Mouse (Mus musculus) embryonic facial prominence, embryonic 14.5 days (tissue): ENCODE measurements around the gene Cfap157. TPM values are rescaled to one million over a fixed set of nuclear protein-coding genes. Genes with fewer than 3 reads are reported as not detected.

Source experiments
- ATAC-seq: fragments of 200-750 bp; cut with Nextera tagmentation; 2 replicates; pipeline ENCODE4 v1.8.0; 2017; ENCODE audit warnings: low read depth, moderate number of reproducible peaks, moderate TSS enrichment
- DNase-seq: peaks from one replicate; pipeline ENCODE4 v3.0.0-alpha.2; 2015; ENCODE audit warnings: low spot score
- H3K27ac ChIP-seq: fragments of 300-500 bp; sonication (generic); replicated peaks from 2 replicates; pipeline ENCODE4 v1.5.1; 2014; ENCODE audit warnings: low read depth, mild to moderate bottlenecking, low read length, moderate library complexity
- H3K27me3 ChIP-seq: fragments of 300-500 bp; sonication (generic); replicated peaks from 2 replicates; pipeline ENCODE4 v1.6.1; 2014; ENCODE audit warnings: low read length; ENCODE audit not compliant: control insufficient read depth, insufficient read depth
- H3K36me3 ChIP-seq: fragments of 300-500 bp; sonication (generic); 2 replicates; pipeline ENCODE4 v1.6.1; 2014; ENCODE audit warnings: low read length, mixed read lengths; ENCODE audit not compliant: control insufficient read depth, insufficient read depth
- H3K4me1 ChIP-seq: fragments of 300-500 bp; sonication (generic); 2 replicates; pipeline ENCODE4 v1.6.1; 2014; ENCODE audit warnings: antibody characterized with exemption, low read length; ENCODE audit not compliant: control insufficient read depth, insufficient read depth
- H3K4me2 ChIP-seq: fragments of 300-500 bp; sonication (generic); 2 replicates; pipeline ENCODE4 v1.6.1; 2014; ENCODE audit warnings: low read depth, mild to moderate bottlenecking, low read length, moderate library complexity, mixed read lengths
- H3K4me3 ChIP-seq: fragments of 300-500 bp; sonication (generic); 2 replicates; pipeline ENCODE4 v1.5.1; 2014; ENCODE audit warnings: low read depth, mild to moderate bottlenecking, low read length
- H3K9ac ChIP-seq: fragments of 300-500 bp; sonication (generic); 2 replicates; pipeline ENCODE4 v1.6.1; 2014; ENCODE audit warnings: low read depth, mild to moderate bottlenecking, low read length, moderate library complexity, mixed read lengths
- H3K9me3 ChIP-seq: fragments of 300-500 bp; sonication (generic); 2 replicates; pipeline ENCODE4 v1.6.1; 2016; ENCODE audit warnings: low read length; ENCODE audit not compliant: control insufficient read depth
- whole genome bisulfite sequencing: fragments of 180-500 bp; shearing (Covaris S2); extraction: QIAGEN DNeasy Blood & Tissue Kit; methylation state at CpG from one replicate; pipeline ENCODE4 v1.1.7; 2014; 5-methylcytosine and 5-hydroxymethylcytosine counted together
- polyA plus RNA-seq: library from polyadenylated mRNA; unstranded; fragments of >200 nt; fragmentation: Nextera tagmentation; extraction: Ambion mirVana; gene quantifications from 2 replicates; pipeline ENCODE4 v1.2.1, GENCODE M21; 2014

Cfap157 gene
- polyA plus RNA-seq = 0.20 and 0.63 TPM in 2 replicates

- Histone ChIP-seq H3K4me3 (no peak within 1 kb of the TSS), H3K4me2 (no peak within 1 kb of the TSS), H3K27ac (no peak within 1 kb of the TSS; the same call in 1 of the 2 replicates), H3K27me3 (no peaks in the 10 kb centered on the region), H3K36me3 (no peaks in the 10 kb centered on the region), H3K4me1 (no peaks in the 10 kb centered on the region), H3K9me3 (no peaks in the 10 kb centered on the region), H3K9ac (no peak within 1 kb of the TSS)
- DNase-seq (peak; percentile 40), ATAC-seq (no peak)
- 56% methylated on average over 4 of the region's 4 CpGs for WGBS
Measured at GRCm38 (mm10) chr2:32784048-32784681, at the start of gene Cfap157. Gene Cfap157, minus strand, starts transcription at chr2:32784428.

GRCm38 (mm10) chr2:32828979-32829676 is 44.9 kb upstream of the Cfap157 start:
- no peak overlapping the region for H3K27ac ChIP-seq
- H3K4me2 ChIP-seq = no peak overlapping the region
- no peaks in the 10 kb centered on the region for H3K9me3 ChIP-seq
- no peak overlapping the region for H3K9ac ChIP-seq
- H3K36me3 ChIP-seq = no peaks in the 10 kb centered on the region
- no peak for ATAC-seq
- DNase-seq = no peak
- no peaks in the 10 kb centered on the region for H3K27me3 ChIP-seq
- H3K4me3 ChIP-seq = no peak overlapping the region
- 78% methylated on average over 11 of the region's 11 CpGs for WGBS
- peaks cover 3% of the 10 kb centered on the region; the same call in 1 of the 2 replicates for H3K4me1 ChIP-seq

- Histone ChIP-seq H3K4me1 (no peaks in the 10 kb centered on the region; the same call in 1 of the 2 replicates), H3K27me3 (no peaks in the 10 kb centered on the region), H3K27ac (no peak overlapping the region), H3K36me3 (no peaks in the 10 kb centered on the region), H3K9me3 (no peaks in the 10 kb centered on the region), H3K4me2 (no peak overlapping the region), H3K9ac (no peak overlapping the region), H3K4me3 (no peak overlapping the region)
- no peak for DNase-seq
- no peak for ATAC-seq
- 93% methylated on average over 6 of the region's 6 CpGs for WGBS
Measured at GRCm38 (mm10) chr2:32825796-32826195, 41.6 kb upstream of the Cfap157 start.

GRCm38 (mm10) chr2:32824778-32825177 is 40.5 kb upstream of the Cfap157 start:
- Histone ChIP-seq H3K4me3 (no peak overlapping the region), H3K4me1 (no peaks in the 10 kb centered on the region; the same call in 1 of the 2 replicates), H3K9ac (peak overlapping the region; percentile 30; the same call in 1 of the 2 replicates), H3K27me3 (no peaks in the 10 kb centered on the region), H3K4me2 (no peak overlapping the region), H3K9me3 (no peaks in the 10 kb centered on the region), H3K36me3 (no peaks in the 10 kb centered on the region), H3K27ac (no peak overlapping the region; the same call in 1 of the 2 replicates)
- ATAC-seq (no peak), DNase-seq (no peak)
- WGBS = 81% methylated on average over 1 of the region's 1 CpGs

GRCm38 (mm10) chr2:32824181-32824580 is 40.0 kb upstream of the Cfap157 start:
- no peaks in the 10 kb centered on the region; the same call in 1 of the 2 replicates for H3K4me1 ChIP-seq
- DNase-seq (peak; percentile 71), ATAC-seq (peak; percentile 62; the same call in 1 of the 2 replicates)
- H3K4me2 ChIP-seq = no peak overlapping the region
- H3K27ac ChIP-seq = no peak overlapping the region; the same call in 1 of the 2 replicates
- H3K9me3 ChIP-seq = no peaks in the 10 kb centered on the region
- WGBS = 47% methylated on average over 8 of the region's 8 CpGs
- no peak overlapping the region for H3K4me3 ChIP-seq
- no peaks in the 10 kb centered on the region for H3K36me3 ChIP-seq
- H3K9ac ChIP-seq = peak overlapping the region; percentile 30; the same call in 1 of the 2 replicates
- no peaks in the 10 kb centered on the region for H3K27me3 ChIP-seq

GRCm38 (mm10) chr2:32823579-32824154 is 39.4 kb upstream of the Cfap157 start:
- no peak for ATAC-seq
- no peak for DNase-seq
- no peak overlapping the region for H3K9ac ChIP-seq
- no peaks in the 10 kb centered on the region for H3K27me3 ChIP-seq
- no peak overlapping the region for H3K4me3 ChIP-seq
- H3K4me1 ChIP-seq = no peaks in the 10 kb centered on the region; the same call in 1 of the 2 replicates
- H3K36me3 ChIP-seq = no peaks in the 10 kb centered on the region
- 62% methylated on average over 8 of the region's 8 CpGs for WGBS
- no peak overlapping the region for H3K4me2 ChIP-seq
- H3K27ac ChIP-seq = no peak overlapping the region; the same call in 1 of the 2 replicates
- H3K9me3 ChIP-seq = no peaks in the 10 kb centered on the region

- peak; percentile 12 for DNase-seq
- H3K27ac ChIP-seq = no peak overlapping the region
- no peaks in the 10 kb centered on the region for H3K9me3 ChIP-seq
Measured at GRCm38 (mm10) chr2:32823153-32823552, 38.9 kb upstream of the Cfap157 start.

GRCm38 (mm10) chr2:32822643-32823042 is 38.4 kb upstream of the Cfap157 start:
- WGBS = 82% methylated on average over 6 of the region's 6 CpGs
- no peaks in the 10 kb centered on the region for H3K27me3 ChIP-seq
- no peak for ATAC-seq
- H3K9me3 ChIP-seq = no peaks in the 10 kb centered on the region
- H3K27ac ChIP-seq = no peak overlapping the region
- no peaks in the 10 kb centered on the region; the same call in 1 of the 2 replicates for H3K4me1 ChIP-seq
- peaks cover 9% of the 10 kb centered on the region; the same call in 1 of the 2 replicates for H3K36me3 ChIP-seq
- H3K4me3 ChIP-seq = no peak overlapping the region
- no peak overlapping the region for H3K9ac ChIP-seq
- H3K4me2 ChIP-seq = no peak overlapping the region
- DNase-seq = no peak

More at GRCm38 (mm10) chr2:32823153-32823552, 38.9 kb upstream of the Cfap157 start:
- H3K4me3 ChIP-seq = no peak overlapping the region
- H3K9ac ChIP-seq = no peak overlapping the region
- no peaks in the 10 kb centered on the region for H3K27me3 ChIP-seq
- WGBS = 53% methylated on average over 10 of the region's 11 CpGs
- no peak overlapping the region for H3K4me2 ChIP-seq
- peak; percentile 23; the same call in 1 of the 2 replicates for ATAC-seq
- H3K36me3 ChIP-seq = peaks cover 3% of the 10 kb centered on the region; the same call in 1 of the 2 replicates
- no peaks in the 10 kb centered on the region; the same call in 1 of the 2 replicates for H3K4me1 ChIP-seq
